Mouse (Mus musculus): ENCODE results near the gene Atrnl1.

DNA sequence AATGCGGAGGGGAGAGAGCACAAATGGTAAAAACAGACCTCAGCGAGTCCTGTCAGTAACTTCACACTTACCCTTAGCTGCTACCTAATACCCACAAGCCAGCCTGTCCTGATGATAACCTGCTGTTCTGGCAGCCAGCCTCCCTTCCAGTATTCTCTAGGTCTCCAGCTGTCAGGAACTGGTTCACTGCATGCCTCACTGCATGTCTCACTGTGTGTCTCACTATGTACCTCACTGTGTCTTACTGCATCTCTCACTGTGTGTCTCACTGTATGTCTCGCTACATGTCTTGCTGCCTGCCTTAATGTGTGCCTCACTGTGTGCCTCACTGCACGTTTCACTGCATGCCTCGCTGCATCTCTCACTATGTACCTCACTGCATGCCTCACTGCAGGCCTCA is 175.9 kb downstream of the Atrnl1 start:
- TF ChIP-seq GATA1 (IDR thresholded peaks at IDR 0.05; ENCODE audit: borderline replicate concordance, low read length) (no peak), FLI1 (IDR thresholded peaks at IDR 0.05; ENCODE audit: low read length) (no peak)

Measured in megakaryocyte, embryonic 14.5 days (primary cell).